Mouse (Mus musculus) kidney, postnatal 14 days (tissue): ENCODE data around the gene Gm21616.
"Not testable (repeated sequence)": the region's sequence is repeated elsewhere in the genome, so short reads cannot be mapped to it uniquely, and the experiment has no call there.

Experiments used
- DNase-seq: peaks from one replicate; pipeline ENCODE4 v3.0.0; 2022; ENCODE audit warnings: mixed read lengths

Gm21616 gene

DNA sequence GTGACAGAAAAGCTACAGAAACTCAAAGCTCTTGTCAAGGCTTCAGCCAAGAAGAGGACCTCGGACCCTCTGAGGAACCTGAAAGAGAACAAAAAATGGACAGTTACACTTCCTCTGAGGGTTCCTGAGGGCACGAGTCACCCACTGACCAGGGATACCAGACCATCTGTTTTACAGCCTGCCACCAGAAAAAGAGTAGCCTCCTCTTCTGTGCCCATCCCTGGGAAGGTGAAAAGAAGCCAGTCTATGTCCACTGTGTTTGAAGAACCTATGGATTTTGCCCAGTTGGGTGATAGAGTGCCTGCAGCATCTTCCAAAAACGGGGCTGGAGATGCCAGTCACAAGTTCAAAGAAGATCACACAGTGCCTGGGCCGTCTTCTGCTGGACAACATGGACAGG lies at the start of gene Gm21616:
Gm21616 (plus strand) TSS at position 301 of the 400 bp plus-strand sequence.
- not testable (repeated sequence) for DNase-seq
